Mouse (Mus musculus): Measurements from ENCODE around the gene Ttll1.
"Not testable (repeated sequence)": the region's sequence is repeated elsewhere in the genome, so short reads cannot be mapped to it uniquely, and the experiment has no call there.

The Ttll1 gene

GRCm38 (mm10) chr15:83464905-83465650 is 45.6 kb downstream of the Ttll1 start:
- in situ Hi-C loops (cut with MboI; ENCODE audit: unreplicated experiment in 2 of 2) = no loop called here

- in situ Hi-C loops (cut with MboI; ENCODE audit: unreplicated experiment in 2 of 2) = no loop called here
Measured at GRCm38 (mm10) chr15:83464083-83464904, 46.4 kb downstream of the Ttll1 start, which contains the start of gene Pacsin2. Pacsin2 (minus strand) TSS chr15:83464606.

- in situ Hi-C loops (cut with MboI; ENCODE audit: unreplicated experiment in 2 of 2) = no loop called here
Measured at GRCm38 (mm10) chr15:83463369-83464082, 47.2 kb downstream of the Ttll1 start.

GRCm38 (mm10) chr15:83462349-83462748 is 48.3 kb downstream of the Ttll1 start:
- in situ Hi-C loops (cut with MboI; ENCODE audit: unreplicated experiment in 2 of 2) = not testable (repeated sequence)

GRCm38 (mm10) chr15:83460891-83461290 is 49.8 kb downstream of the Ttll1 start:
- in situ Hi-C loops (cut with MboI; ENCODE audit: unreplicated experiment in 2 of 2) = no loop called here

GRCm38 (mm10) chr15:83457541-83457940 is 53.2 kb downstream of the Ttll1 start:
- in situ Hi-C loops (cut with MboI; ENCODE audit: unreplicated experiment in 2 of 2) = no loop called here

- in situ Hi-C loops (cut with MboI; ENCODE audit: unreplicated experiment in 2 of 2) = no loop called here
Measured at GRCm38 (mm10) chr15:83455637-83456036, 55.1 kb downstream of the Ttll1 start.

- in situ Hi-C loops (cut with MboI; ENCODE audit: unreplicated experiment in 2 of 2) = no loop called here
Measured at GRCm38 (mm10) chr15:83455034-83455433, 55.7 kb downstream of the Ttll1 start.

GRCm38 (mm10) chr15:83454419-83454818 is 56.3 kb downstream of the Ttll1 start:
- in situ Hi-C loops (cut with MboI; ENCODE audit: unreplicated experiment in 2 of 2) = no loop called here

- in situ Hi-C loops (cut with MboI; ENCODE audit: unreplicated experiment in 2 of 2) = no loop called here
Measured at GRCm38 (mm10) chr15:83453879-83454278, 56.8 kb downstream of the Ttll1 start.

- in situ Hi-C loops (cut with MboI; ENCODE audit: unreplicated experiment in 2 of 2) = no loop called here
Measured at GRCm38 (mm10) chr15:83452219-83452760, 58.4 kb downstream of the Ttll1 start.

GRCm38 (mm10) chr15:83451621-83452210 is 59.0 kb downstream of the Ttll1 start:
- in situ Hi-C loops (cut with MboI; ENCODE audit: unreplicated experiment in 2 of 2) = no loop called here

GRCm38 (mm10) chr15:83450007-83450406 is 60.7 kb downstream of the Ttll1 start:
- in situ Hi-C loops (cut with MboI; ENCODE audit: unreplicated experiment in 2 of 2) = no loop called here

GRCm38 (mm10) chr15:83448646-83449045 is 62.0 kb downstream of the Ttll1 start:
- in situ Hi-C loops (cut with MboI; ENCODE audit: unreplicated experiment in 2 of 2) = no loop called here

- in situ Hi-C loops (cut with MboI; ENCODE audit: unreplicated experiment in 2 of 2) = no loop called here
Measured at GRCm38 (mm10) chr15:83447791-83448544, 62.7 kb downstream of the Ttll1 start.

- in situ Hi-C loops (cut with MboI; ENCODE audit: unreplicated experiment in 2 of 2) = no loop called here
Measured at GRCm38 (mm10) chr15:83445908-83446307, 64.8 kb downstream of the Ttll1 start.

GRCm38 (mm10) chr15:83445383-83445782 is 65.3 kb downstream of the Ttll1 start:
- in situ Hi-C loops (cut with MboI; ENCODE audit: unreplicated experiment in 2 of 2) = no loop called here

- in situ Hi-C loops (cut with MboI; ENCODE audit: unreplicated experiment in 2 of 2) = no loop called here
Measured at GRCm38 (mm10) chr15:83444425-83444824, 66.3 kb downstream of the Ttll1 start.

GRCm38 (mm10) chr15:83442495-83443037 is 68.1 kb downstream of the Ttll1 start:
- in situ Hi-C loops (cut with MboI; ENCODE audit: unreplicated experiment in 2 of 2) = no loop called here

Measured in v-Abl transformed pro-B cells (cell line).